Mouse (Mus musculus): Measurements from ENCODE around the gene Fam110a.
A peak's percentile ranks its signal among the peaks of the same experiment; 100 is the strongest.

The Fam110a gene

GRCm38 (mm10) chr2:151979470-151980354 lies at the start of gene Fam110a:
Gene Fam110a, minus strand, starts transcription at chr2:151980219.
- peak; percentile 84 for DNase-seq (ENCODE audit: low spot score)

GRCm38 (mm10) chr2:152029252-152030082 lies 49.4 kb upstream of the Fam110a start:
- peak; percentile 73 for DNase-seq (ENCODE audit: low spot score)

DNA sequence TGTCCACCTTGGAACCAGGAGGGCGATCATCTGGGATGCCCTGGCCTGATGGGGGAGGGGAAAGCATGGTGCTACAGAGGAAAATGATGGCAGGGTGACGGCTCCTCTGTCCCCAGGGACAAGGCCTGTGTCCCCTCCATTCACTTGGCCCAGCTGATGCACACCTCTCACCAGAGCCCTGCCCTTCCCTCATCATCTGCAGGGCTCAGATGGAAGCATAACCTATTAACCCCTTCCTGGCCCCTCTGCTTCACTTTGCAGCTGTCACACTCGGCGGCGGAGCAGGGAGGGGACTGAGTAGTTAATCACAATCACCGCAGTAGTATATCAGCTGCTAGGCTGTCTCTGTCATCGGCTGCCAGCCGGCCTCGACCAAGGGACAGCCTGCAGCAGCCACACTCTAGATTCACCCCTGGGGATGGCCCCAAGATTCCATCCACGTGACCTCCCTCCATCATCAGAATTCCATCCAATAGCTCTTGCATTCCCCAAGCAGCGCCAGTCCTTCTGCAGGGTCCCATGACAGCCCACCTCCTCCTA lies 44.9 kb upstream of the Fam110a start:
- no peak for DNase-seq (ENCODE audit: low spot score)

DNA sequence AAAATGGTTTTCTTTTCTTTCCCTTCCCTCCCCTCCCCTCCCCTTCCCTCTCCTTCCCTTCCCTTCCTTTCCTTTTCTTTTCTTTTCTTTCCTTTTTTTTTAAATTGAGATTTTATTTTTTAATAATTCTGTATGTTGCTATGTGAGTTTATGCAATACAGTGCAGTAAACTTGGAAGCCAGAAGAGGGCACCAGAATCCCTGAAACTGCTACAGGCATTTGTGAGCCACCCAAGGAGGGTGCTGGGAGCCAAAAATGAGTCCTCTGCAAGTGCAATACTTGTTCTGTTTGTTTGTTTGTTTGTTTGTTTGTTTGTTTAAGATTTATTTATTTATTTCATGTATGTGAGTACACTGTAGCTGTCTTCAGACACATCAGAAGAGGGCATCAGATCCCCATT lies 42.0 kb upstream of the Fam110a start:
- DNase-seq (ENCODE audit: low spot score) = no peak

DNA sequence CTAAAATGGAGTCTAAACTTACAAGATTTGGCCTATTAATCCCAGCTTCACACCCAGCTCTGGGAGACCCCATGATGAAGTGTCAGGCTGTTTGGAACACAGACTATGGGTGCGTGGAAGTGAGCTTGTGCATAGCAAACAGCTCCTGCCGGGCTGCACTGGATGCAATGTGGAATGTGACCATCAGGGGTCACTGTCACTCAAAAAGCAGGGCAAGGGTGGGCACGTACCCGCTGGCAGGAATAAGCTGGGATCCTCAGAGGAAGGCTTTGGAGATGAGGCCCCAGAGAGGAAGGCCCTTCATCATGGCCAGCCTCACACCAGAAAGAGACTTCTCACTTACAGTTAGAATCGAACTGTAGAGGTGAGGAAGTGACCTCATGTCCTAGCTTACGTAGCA lies 40.2 kb upstream of the Fam110a start:
- peak; percentile 29 for DNase-seq (ENCODE audit: low spot score)

- no peak for DNase-seq (ENCODE audit: low spot score)
Observed at GRCm38 (mm10) chr2:152016666-152017065, 36.6 kb upstream of the Fam110a start.

DNA sequence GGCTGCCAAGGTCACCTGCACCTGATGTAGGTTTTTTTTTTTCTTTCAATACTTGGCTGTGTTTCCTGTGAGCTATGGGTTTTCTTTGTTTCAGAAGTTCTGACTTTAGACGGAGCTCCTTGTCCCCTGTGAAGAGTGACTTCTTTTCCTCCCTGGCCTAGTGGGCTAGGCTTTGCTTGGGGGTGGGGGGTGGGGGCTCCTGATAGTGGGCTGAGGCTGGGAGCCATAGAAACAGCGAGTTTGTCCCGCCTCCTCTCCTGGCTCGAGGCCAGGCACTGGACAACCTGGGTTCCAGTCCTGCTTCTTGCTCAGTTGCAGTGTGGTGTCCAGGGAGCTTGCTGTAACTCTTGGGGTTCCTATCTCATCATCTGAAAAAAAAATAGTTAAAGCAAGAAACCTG lies 36.0 kb upstream of the Fam110a start:
- DNase-seq (ENCODE audit: low spot score) = no peak

- DNase-seq (ENCODE audit: low spot score) = no peak
Observed at GRCm38 (mm10) chr2:152012701-152013100, 32.7 kb upstream of the Fam110a start.

DNA sequence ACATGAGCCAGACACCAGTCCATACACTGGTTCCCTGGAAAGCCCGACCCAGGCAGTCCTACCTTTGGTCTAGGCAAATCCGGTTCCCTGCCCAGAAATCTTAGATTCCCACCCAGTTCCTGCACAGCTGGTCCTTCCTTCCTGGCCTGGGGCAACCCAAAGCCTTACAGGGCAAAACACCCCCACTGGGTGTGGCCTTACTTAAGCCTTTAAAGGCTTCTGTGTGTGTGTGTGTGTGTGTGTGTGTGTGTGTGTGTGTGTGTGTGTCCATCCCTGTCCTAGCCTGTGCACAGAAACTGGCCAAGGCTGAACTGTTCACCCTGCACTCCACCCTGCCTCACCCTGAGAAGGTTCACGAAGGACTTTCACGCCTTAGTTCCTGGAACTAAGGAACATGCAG lies 32.2 kb upstream of the Fam110a start:
- DNase-seq (ENCODE audit: low spot score) = no peak

DNA sequence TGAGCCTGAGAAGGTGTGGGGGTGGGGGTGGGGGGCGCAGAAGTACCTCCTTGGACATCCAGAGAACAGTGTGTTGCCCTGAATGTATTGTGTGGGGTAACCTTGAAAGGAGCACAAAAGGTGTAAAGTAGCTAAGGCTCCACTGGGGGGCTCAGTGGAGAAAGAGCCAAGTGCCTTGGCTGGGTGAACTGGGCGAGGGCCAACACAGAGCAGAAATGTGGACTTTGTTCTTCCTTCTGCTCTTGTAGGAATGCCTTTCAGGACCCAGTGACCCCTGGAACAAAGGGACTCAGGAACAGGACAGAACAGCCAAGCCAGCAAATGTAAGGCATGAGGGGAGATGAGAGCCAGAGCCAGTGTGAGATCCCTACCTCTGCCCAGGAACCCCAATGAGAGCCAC lies 31.7 kb upstream of the Fam110a start:
- no peak for DNase-seq (ENCODE audit: low spot score)

DNA sequence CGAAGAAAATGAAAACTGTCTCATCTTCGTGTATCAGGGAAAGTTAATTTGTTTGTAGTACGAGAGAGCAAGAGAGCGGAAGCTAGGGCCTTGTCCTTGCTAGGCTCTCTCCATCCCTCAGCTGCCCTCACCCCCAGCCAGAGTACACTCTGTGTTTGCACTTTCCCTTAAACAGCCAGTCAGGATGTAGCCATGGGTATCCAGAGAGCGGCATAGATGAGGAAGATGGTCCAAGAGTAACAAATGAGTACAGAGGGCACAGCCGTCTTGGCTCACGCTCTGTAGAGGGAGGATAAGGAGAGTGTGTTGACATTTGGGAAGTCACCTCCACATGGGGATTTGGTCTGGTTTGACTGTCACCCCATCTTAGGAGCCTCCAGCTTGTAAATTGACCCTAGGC lies 30.6 kb upstream of the Fam110a start:
- no peak for DNase-seq (ENCODE audit: low spot score)

- DNase-seq (ENCODE audit: low spot score) = no peak
Observed at GRCm38 (mm10) chr2:152010251-152010650, 30.2 kb upstream of the Fam110a start.

- no peak for DNase-seq (ENCODE audit: low spot score)
Observed at GRCm38 (mm10) chr2:152009061-152009779, 29.2 kb upstream of the Fam110a start.

- DNase-seq (ENCODE audit: low spot score) = no peak
Observed at GRCm38 (mm10) chr2:152007783-152008182, 27.8 kb upstream of the Fam110a start.

GRCm38 (mm10) chr2:152002529-152002928 lies 22.5 kb upstream of the Fam110a start:
- no peak for DNase-seq (ENCODE audit: low spot score)

DNA sequence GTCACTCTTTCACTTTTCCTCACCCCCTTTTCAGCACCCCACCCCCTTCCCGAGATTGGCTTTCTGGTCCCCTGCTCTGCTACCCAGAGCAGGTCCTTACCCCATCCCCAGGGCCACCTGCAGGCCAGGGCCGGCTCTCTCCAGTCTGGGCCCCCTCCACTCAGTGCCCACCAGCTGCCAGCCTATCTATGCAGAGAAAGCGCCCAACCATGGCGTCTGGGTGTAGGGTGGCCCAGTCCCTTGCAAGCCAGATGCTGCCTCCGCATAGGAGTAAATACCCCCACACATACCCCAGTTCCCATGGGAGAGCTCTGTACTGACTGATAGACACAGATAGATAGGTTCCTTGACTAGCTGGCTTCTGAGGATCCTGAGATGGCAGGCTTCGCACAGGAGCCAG lies 20.7 kb upstream of the Fam110a start:
- DNase-seq (ENCODE audit: low spot score) = no peak

DNA sequence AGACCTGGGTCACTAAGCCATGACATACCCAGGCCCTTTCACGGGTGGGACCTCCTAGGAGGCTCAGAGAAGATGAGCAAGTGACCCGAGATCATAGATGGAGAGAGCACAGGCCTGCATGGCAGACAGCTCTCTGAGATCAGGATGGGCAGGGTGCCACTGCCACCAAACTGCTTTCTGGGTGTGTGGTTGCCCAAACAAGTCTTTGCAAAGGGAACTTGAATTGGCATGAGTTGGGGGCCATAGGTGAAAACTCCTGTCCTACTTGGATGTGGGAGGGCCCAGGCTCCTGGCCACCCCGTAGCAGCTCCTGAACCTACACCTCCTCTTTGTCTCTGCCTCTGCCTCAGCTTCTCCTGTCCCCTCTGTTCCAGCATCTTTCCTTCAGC lies 20.3 kb upstream of the Fam110a start:
- no peak for DNase-seq (ENCODE audit: low spot score)

DNA sequence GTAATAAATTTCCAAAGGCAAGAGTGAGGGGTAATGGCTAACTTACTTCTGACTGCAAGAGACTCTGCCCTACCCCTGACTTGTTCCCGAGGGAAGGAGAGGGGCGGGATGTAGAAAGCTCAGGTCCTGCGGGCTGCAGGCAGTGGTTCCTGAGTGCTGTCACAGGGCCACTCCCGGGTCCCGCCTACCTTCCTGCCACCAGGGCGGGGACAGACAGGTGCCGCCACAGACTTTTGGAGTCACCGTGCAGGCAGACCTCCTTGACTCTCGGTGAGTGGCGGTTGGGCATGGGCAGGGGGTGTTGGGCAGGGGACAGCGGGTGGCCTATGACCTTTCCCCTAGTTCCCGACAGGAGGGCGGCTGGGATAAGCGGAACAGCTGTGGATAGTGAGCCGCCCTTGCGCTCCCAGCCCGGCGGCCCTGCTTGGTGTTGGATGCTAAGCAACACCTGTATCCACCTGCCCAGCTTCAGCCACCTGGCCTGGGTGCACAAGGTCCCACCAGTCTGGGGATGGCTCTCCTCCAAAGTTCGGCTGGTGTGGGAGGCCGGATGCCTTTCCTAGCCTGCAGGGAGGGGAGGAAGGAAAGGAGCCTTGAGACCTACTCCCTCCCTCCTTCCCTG lies 19.8 kb upstream of the Fam110a start:
- DNase-seq (ENCODE audit: low spot score) = no peak

GRCm38 (mm10) chr2:151998932-151999331 lies 18.9 kb upstream of the Fam110a start:
- no peak for DNase-seq (ENCODE audit: low spot score)

- DNase-seq (ENCODE audit: low spot score) = no peak
Observed at GRCm38 (mm10) chr2:151998505-151998899, 18.5 kb upstream of the Fam110a start.

DNA sequence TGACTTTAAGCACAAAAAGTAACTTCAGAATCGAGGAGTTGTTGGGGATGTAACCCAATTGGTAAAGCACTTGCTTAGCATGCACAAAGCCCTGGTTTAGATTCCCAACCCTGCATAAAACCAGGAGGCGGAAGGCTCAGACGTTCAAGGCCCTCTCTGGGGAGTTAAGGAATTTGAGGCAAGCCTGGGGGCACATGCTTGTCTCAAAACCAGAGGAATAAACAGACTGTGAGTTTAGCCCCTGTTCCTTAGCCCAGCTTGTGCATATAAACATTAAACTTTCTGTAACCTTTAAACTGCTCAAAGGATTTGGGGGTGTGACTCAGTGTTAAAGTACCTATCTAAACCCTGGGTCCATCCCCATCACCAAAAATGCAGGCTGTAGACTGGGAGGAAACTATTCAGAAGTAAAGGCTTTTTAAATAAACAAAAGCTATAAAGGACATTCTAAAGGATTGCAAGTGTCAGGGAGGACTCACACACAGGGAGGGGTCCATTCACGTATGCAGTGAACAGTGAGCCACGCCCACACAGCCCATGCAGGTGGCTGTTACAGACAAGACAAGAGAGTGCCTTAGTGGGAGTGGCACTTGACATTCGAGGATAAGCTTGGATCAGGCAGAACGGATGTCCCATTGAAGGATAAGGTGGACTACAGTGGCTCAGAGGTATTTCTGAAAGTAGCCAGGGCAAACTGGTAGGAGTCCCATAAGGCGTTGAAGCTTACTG lies 17.9 kb upstream of the Fam110a start:
- DNase-seq (ENCODE audit: low spot score) = no peak

All from left cerebral cortex, adult 11 months (tissue).